Mouse (Mus musculus) heart, adult 9 months (tissue): ENCODE results near the gene Ptprm.
A peak's percentile ranks its signal among the peaks of the same experiment; 100 is the strongest.

Experiments
- DNase-seq, 2 experiments: peaks; one replicate each; pipeline ENCODE4 v3.0.0; 2022; ENCODE audit warnings: low spot score in 2 of 2

Gene Ptprm

GRCm38 (mm10) chr17:67138981-67139380 lies 215.3 kb downstream of the Ptprm start:
- no peak for DNase-seq

GRCm38 (mm10) chr17:67136876-67137275 lies 217.4 kb downstream of the Ptprm start:
- no peak for DNase-seq

GRCm38 (mm10) chr17:67136421-67136820 lies 217.8 kb downstream of the Ptprm start:
- DNase-seq, result peak in 1 of 2 experiments; percentile 36

- no peak for DNase-seq
Measured at GRCm38 (mm10) chr17:67134235-67134634, 220.0 kb downstream of the Ptprm start.

GRCm38 (mm10) chr17:67133440-67134103 lies 220.7 kb downstream of the Ptprm start:
- peak; percentile 77 to 84 for DNase-seq

GRCm38 (mm10) chr17:67133026-67133425 lies 221.2 kb downstream of the Ptprm start:
- no peak for DNase-seq

- no peak for DNase-seq
Measured at GRCm38 (mm10) chr17:67127530-67127929, 226.7 kb downstream of the Ptprm start.

GRCm38 (mm10) chr17:67125596-67125995 lies 228.7 kb downstream of the Ptprm start:
- DNase-seq, result no peak

- DNase-seq, result no peak
Measured at GRCm38 (mm10) chr17:67124294-67124693, 230.0 kb downstream of the Ptprm start.

- DNase-seq, result no peak
Measured at GRCm38 (mm10) chr17:67123722-67124121, 230.5 kb downstream of the Ptprm start.

GRCm38 (mm10) chr17:67120863-67121262 lies 233.4 kb downstream of the Ptprm start:
- DNase-seq, result no peak

GRCm38 (mm10) chr17:67118676-67119340 lies 235.4 kb downstream of the Ptprm start:
- DNase-seq, result no peak

- DNase-seq, result no peak
Measured at GRCm38 (mm10) chr17:67114842-67115241, 239.4 kb downstream of the Ptprm start.

- DNase-seq, result no peak
Measured at GRCm38 (mm10) chr17:67112679-67113078, 241.6 kb downstream of the Ptprm start.

- no peak for DNase-seq
Measured at GRCm38 (mm10) chr17:67106176-67106575, 248.1 kb downstream of the Ptprm start.

- no peak for DNase-seq
Measured at GRCm38 (mm10) chr17:67102051-67102450, 252.2 kb downstream of the Ptprm start.

GRCm38 (mm10) chr17:67090997-67091396 lies 263.3 kb downstream of the Ptprm start:
- DNase-seq, result no peak

GRCm38 (mm10) chr17:67090153-67090552 lies 264.1 kb downstream of the Ptprm start:
- no peak for DNase-seq

- no peak for DNase-seq
Measured at GRCm38 (mm10) chr17:67089611-67090010, 264.6 kb downstream of the Ptprm start.

- DNase-seq, result no peak
Measured at GRCm38 (mm10) chr17:67087585-67087984, 266.7 kb downstream of the Ptprm start.

- no peak for DNase-seq
Measured at GRCm38 (mm10) chr17:67086811-67087210, 267.4 kb downstream of the Ptprm start.

- DNase-seq, result no peak
Measured at GRCm38 (mm10) chr17:67084501-67084900, 269.8 kb downstream of the Ptprm start.

GRCm38 (mm10) chr17:67084093-67084492 lies 270.2 kb downstream of the Ptprm start:
- DNase-seq, result no peak
